Mouse (Mus musculus) brain, embryonic 14.5 days (tissue): ENCODE measurements at regions not wholly inside any gene's neighbourhood (a gene's known extent, or its start where the extent isn't known, plus 50 kb on each side); places are given as distances from the start of the nearest gene placed in this dataset.

Experiments used
- CTCF ChIP-seq: fragments of 200-500 bp; IDR thresholded peaks from 2 replicates; pipeline ENCODE4 v1.5.1; 2012; ENCODE audit warnings: inconsistent platforms, mild to moderate bottlenecking, moderate library complexity, borderline replicate concordance; ENCODE audit not compliant: insufficient read depth, insufficient read length; ENCODE audit errors: extremely low read depth
- POLR2A ChIP-seq: fragments of 200-500 bp; IDR thresholded peaks from 2 replicates; pipeline ENCODE4 v1.6.1; 2012; ENCODE audit warnings: mild to moderate bottlenecking, inconsistent platforms, borderline replicate concordance; ENCODE audit not compliant: poor library complexity, insufficient read depth, insufficient read length, severe bottlenecking; ENCODE audit errors: extremely low read depth

DNA sequence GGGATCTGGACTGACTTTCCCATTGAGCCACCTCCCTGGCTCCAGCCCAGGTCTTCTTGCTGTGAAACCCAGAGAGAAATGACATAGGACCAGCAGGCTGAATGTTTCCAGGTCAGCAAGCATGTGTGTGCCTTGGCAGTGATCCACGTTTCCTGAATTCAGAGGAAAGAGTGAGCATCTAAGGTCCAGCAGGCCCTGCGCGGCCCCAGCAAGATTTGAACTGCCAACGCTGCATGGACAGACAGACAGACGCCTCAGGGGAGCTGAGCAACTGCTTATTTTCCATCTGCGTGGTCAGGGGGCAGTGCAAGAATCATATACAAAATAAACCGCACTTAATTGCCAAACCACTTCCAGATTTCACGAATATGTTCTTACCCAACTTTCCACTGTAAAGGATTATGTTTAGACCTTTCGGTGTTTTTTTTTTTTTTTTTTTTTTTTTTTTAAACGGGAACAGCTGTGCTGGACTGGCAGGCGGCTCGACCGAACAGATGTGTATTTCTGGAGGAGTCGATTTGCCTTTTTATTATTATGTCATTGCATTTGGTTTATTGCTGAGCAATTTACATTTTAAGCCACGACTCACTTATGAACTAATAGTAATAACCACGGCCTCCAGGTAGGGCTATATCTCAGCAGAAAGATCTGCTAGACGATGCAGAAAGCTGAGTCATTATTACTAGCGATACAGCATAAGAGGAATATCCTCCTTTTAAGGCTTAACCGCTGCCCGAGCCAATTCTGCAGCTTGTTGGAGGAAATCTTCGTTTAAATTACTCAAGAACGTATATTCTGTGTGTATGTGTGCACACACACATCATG, 435.7 kb upstream of the Kazn start:
- no peak for TF ChIP-seq POLR2A
- TF ChIP-seq CTCF = no peak
